In genomic region chr6:23762204-23762603, GRCm38 (mm10) we compare ENCODE assay signal across 20 mouse cellular contexts.
DNase-seq lines count a peak whose midpoint lies in the region; ATAC-seq and TF ChIP-seq lines count a peak whose summit lies in the region.
"Had no signal": no experiment of that assay in that cellular context is flagged by ENCODE, and none has a peak within 500 bp of the region (broad histone marks: within the 10 kb centered on the region; RNA-seq: fewer than 3 reads in every experiment).

No protein-coding gene starts in this region.

- no peaks in the 10 kb centered on the region for H3K4me1 ChIP-seq in forebrain, embryonic 14.5 days (ENCODE audit: control insufficient read depth, insufficient read depth, low read length)
- no peaks in the 10 kb centered on the region for H3K4me1 ChIP-seq in forebrain, embryonic 11.5 days (replicated peaks; ENCODE audit: control insufficient read depth, insufficient read depth, low read length)
- H3K4me1 ChIP-seq in intestine, postnatal 0 days (replicated peaks; ENCODE audit: control insufficient read depth, insufficient read depth, low read length) = no peaks in the 10 kb centered on the region
- H3K4me1 ChIP-seq in intestine, embryonic 16.5 days (ENCODE audit: control insufficient read depth, insufficient read depth, low read length) = no peaks in the 10 kb centered on the region
- H3K4me1 ChIP-seq in liver, adult 2 months (ENCODE audit: control insufficient read depth, insufficient read depth, low read length) = no peaks in the 10 kb centered on the region
- no peaks in the 10 kb centered on the region for H3K4me1 ChIP-seq in liver, embryonic 12.5 days
- H3K4me1 ChIP-seq: hindbrain, embryonic 13.5 days; kidney, embryonic 15.5 days; megakaryocyte, embryonic 14.5 days; neural tube, embryonic 13.5 days; stomach, embryonic 15.5 days had no signal

- H3K4me3 ChIP-seq in forebrain, embryonic 14.5 days (ENCODE audit: low read depth, low read length) = no peak overlapping the region
- no peak overlapping the region for H3K4me3 ChIP-seq in forebrain, embryonic 11.5 days (ENCODE audit: low read depth, low read length)
- no peak overlapping the region for H3K4me3 ChIP-seq in intestine, postnatal 0 days (ENCODE audit: low read depth, low read length)
- no peak overlapping the region for H3K4me3 ChIP-seq in intestine, embryonic 16.5 days (ENCODE audit: low read length)
- no peak overlapping the region for H3K4me3 ChIP-seq in liver, adult 2 months (ENCODE audit: insufficient read depth, low read depth, low read length)
- no peak overlapping the region for H3K4me3 ChIP-seq in liver, embryonic 12.5 days
- H3K4me3 ChIP-seq: hindbrain, embryonic 13.5 days; kidney, embryonic 15.5 days; megakaryocyte, embryonic 14.5 days; neural tube, embryonic 13.5 days; stomach, embryonic 15.5 days had no signal

- WGBS in forebrain, embryonic 14.5 days = 69% methylated on average over 3 of the region's 3 CpGs
- WGBS in forebrain, embryonic 11.5 days = 70% methylated on average over 3 of the region's 3 CpGs
- 53% methylated on average over 3 of the region's 3 CpGs for WGBS in intestine, postnatal 0 days
- 56% methylated on average over 3 of the region's 3 CpGs for WGBS in intestine, embryonic 16.5 days
- 45% methylated on average over 3 of the region's 3 CpGs for WGBS in liver, adult 2 months
- 46% methylated on average over 3 of the region's 3 CpGs for WGBS in liver, embryonic 12.5 days (ENCODE audit: insufficient replicate concordance)

- TF ChIP-seq POLR2A in liver, adult 2 months (IDR thresholded peaks at IDR 0.05; ENCODE audit: extremely low read depth, insufficient read depth, low read length) = no peak

- DNase-seq in forebrain, embryonic 14.5 days (ENCODE audit: low spot score) = peak; percentile 37
- DNase-seq in forebrain, embryonic 11.5 days (ENCODE audit: low spot score) = no peak
- no peak for DNase-seq in liver, adult 2 months (ENCODE audit: extremely low read depth, low read depth, low spot score)
- DNase-seq in ES-CJ7 (ENCODE audit: low read depth, low spot score) = peak; percentile 8
- DNase-seq in T-cell, adult 2 months (ENCODE audit: low spot score) = no peak
- DNase-seq: adrenal gland, postnatal 14 days; cerebellum, adult 8-10 months; gastrocnemius, postnatal 25 days; heart, postnatal 10 days; spleen, adult 18-20 months; thymus, postnatal 14 days had no signal

- no peaks in the 10 kb centered on the region for H3K27me3 ChIP-seq in forebrain, embryonic 14.5 days (replicated peaks; ENCODE audit: control insufficient read depth, insufficient read depth, low read length)
- no peaks in the 10 kb centered on the region for H3K27me3 ChIP-seq in forebrain, embryonic 11.5 days (ENCODE audit: control insufficient read depth, insufficient read depth, low read length)
- H3K27me3 ChIP-seq in intestine, postnatal 0 days (replicated peaks; ENCODE audit: control insufficient read depth, insufficient read depth, low read length) = no peaks in the 10 kb centered on the region
- H3K27me3 ChIP-seq in intestine, embryonic 16.5 days (replicated peaks; ENCODE audit: control insufficient read depth, insufficient read depth, low read length) = no peaks in the 10 kb centered on the region
- no peaks in the 10 kb centered on the region for H3K27me3 ChIP-seq in liver, adult 2 months (ENCODE audit: control insufficient read depth, insufficient read depth, low read length)
- no peaks in the 10 kb centered on the region for H3K27me3 ChIP-seq in liver, embryonic 12.5 days (replicated peaks)
- H3K27me3 ChIP-seq: CH12.LX; hindbrain, embryonic 13.5 days; kidney, embryonic 15.5 days; megakaryocyte, embryonic 14.5 days; neural tube, embryonic 13.5 days; stomach, embryonic 15.5 days had no signal

- H3K36me3 ChIP-seq in forebrain, embryonic 14.5 days (ENCODE audit: control insufficient read depth, insufficient read depth, low read length) = no peaks in the 10 kb centered on the region
- no peaks in the 10 kb centered on the region for H3K36me3 ChIP-seq in forebrain, embryonic 11.5 days (ENCODE audit: control insufficient read depth, insufficient read depth, low read length)
- H3K36me3 ChIP-seq in intestine, postnatal 0 days (ENCODE audit: control insufficient read depth, insufficient read depth) = no peaks in the 10 kb centered on the region
- H3K36me3 ChIP-seq in intestine, embryonic 16.5 days (ENCODE audit: control insufficient read depth, insufficient read depth, low read length) = no peaks in the 10 kb centered on the region
- no peaks in the 10 kb centered on the region for H3K36me3 ChIP-seq in liver, adult 2 months (ENCODE audit: control insufficient read depth, insufficient read depth, low read length)
- no peaks in the 10 kb centered on the region for H3K36me3 ChIP-seq in liver, embryonic 12.5 days
- H3K36me3 ChIP-seq: hindbrain, embryonic 13.5 days; kidney, embryonic 15.5 days; neural tube, embryonic 13.5 days; stomach, embryonic 15.5 days had no signal

- H3K79me2 ChIP-seq in liver, adult 2 months (ENCODE audit: control insufficient read depth, insufficient read depth, low read length) = no peaks in the 10 kb centered on the region

- ATAC-seq in forebrain, embryonic 14.5 days = 0 out of 2 replicates have a peak, but pooled peaks have one; percentile 50
- ATAC-seq in forebrain, embryonic 11.5 days (replicated peaks; ENCODE audit: low FRiP score) = no peak
- ATAC-seq in intestine, postnatal 0 days = no peak
- no peak for ATAC-seq in intestine, embryonic 16.5 days
- no peak for ATAC-seq in liver, embryonic 12.5 days

- H3K9me3 ChIP-seq in forebrain, embryonic 14.5 days (replicated peaks; ENCODE audit: control insufficient read depth, low read length) = no peaks in the 10 kb centered on the region
- H3K9me3 ChIP-seq in forebrain, embryonic 11.5 days (ENCODE audit: control insufficient read depth, low read length) = no peaks in the 10 kb centered on the region
- H3K9me3 ChIP-seq in intestine, postnatal 0 days (ENCODE audit: control insufficient read depth) = no peaks in the 10 kb centered on the region
- H3K9me3 ChIP-seq in intestine, embryonic 16.5 days (ENCODE audit: control insufficient read depth, low read length) = no peaks in the 10 kb centered on the region
- H3K9me3 ChIP-seq in liver, embryonic 12.5 days (replicated peaks) = no peaks in the 10 kb centered on the region
- H3K9me3 ChIP-seq: hindbrain, embryonic 13.5 days; kidney, embryonic 15.5 days; megakaryocyte, embryonic 14.5 days; neural tube, embryonic 13.5 days; stomach, embryonic 15.5 days had no signal

- no peak overlapping the region for H3K4me2 ChIP-seq in forebrain, embryonic 14.5 days (ENCODE audit: low read length)
- H3K4me2 ChIP-seq in forebrain, embryonic 11.5 days (ENCODE audit: low read depth, low read length, severe bottlenecking) = no peak overlapping the region
- H3K4me2 ChIP-seq in intestine, postnatal 0 days (replicated peaks; ENCODE audit: low read depth) = no peak overlapping the region
- H3K4me2 ChIP-seq in intestine, embryonic 16.5 days (ENCODE audit: low read depth, low read length) = no peak overlapping the region
- H3K4me2 ChIP-seq in liver, embryonic 12.5 days = no peak overlapping the region
- H3K4me2 ChIP-seq: hindbrain, embryonic 13.5 days; kidney, embryonic 15.5 days; neural tube, embryonic 13.5 days; stomach, embryonic 15.5 days had no signal

- H3K27ac ChIP-seq in forebrain, embryonic 14.5 days (ENCODE audit: low read depth, low read length) = no peak overlapping the region
- no peak overlapping the region for H3K27ac ChIP-seq in forebrain, embryonic 11.5 days (ENCODE audit: low read depth, low read length)
- no peak overlapping the region for H3K27ac ChIP-seq in intestine, postnatal 0 days (ENCODE audit: low read depth, low read length)
- H3K27ac ChIP-seq in intestine, embryonic 16.5 days (ENCODE audit: low read length) = no peak overlapping the region
- no peak overlapping the region for H3K27ac ChIP-seq in liver, adult 2 months (replicated peaks; ENCODE audit: insufficient read depth, low read depth, low read length)
- H3K27ac ChIP-seq in liver, embryonic 12.5 days = no peak overlapping the region
- H3K27ac ChIP-seq: hindbrain, embryonic 13.5 days; kidney, embryonic 15.5 days; neural tube, embryonic 13.5 days; stomach, embryonic 15.5 days had no signal

- peak; percentile 37; the same call in 1 of the 2 replicates for TF ChIP-seq CTCF in intestine, postnatal 0 days (IDR thresholded peaks at IDR 0.05; ENCODE audit: low read depth)
- TF ChIP-seq CTCF in liver, adult 2 months (IDR thresholded peaks at IDR 0.05; ENCODE audit: low read depth, low read length) = peak; percentile 34

- no peak overlapping the region for H3K9ac ChIP-seq in forebrain, embryonic 14.5 days (ENCODE audit: low read length)
- H3K9ac ChIP-seq in forebrain, embryonic 11.5 days (ENCODE audit: low read length) = no peak overlapping the region
- no peak overlapping the region for H3K9ac ChIP-seq in intestine, postnatal 0 days (ENCODE audit: low read depth, low read length)
- H3K9ac ChIP-seq in intestine, embryonic 16.5 days (ENCODE audit: low read depth, low read length) = no peak overlapping the region
- no peak overlapping the region for H3K9ac ChIP-seq in liver, adult 2 months (ENCODE audit: low read depth, low read length)
- no peak overlapping the region for H3K9ac ChIP-seq in liver, embryonic 12.5 days
- H3K9ac ChIP-seq: hindbrain, embryonic 13.5 days; kidney, embryonic 15.5 days; neural tube, embryonic 13.5 days; stomach, embryonic 15.5 days had no signal

Comparison
In these comparisons a context has a peak if more than half of its experiments do, and no peak if none do; other contexts are left out.
1. DNase-seq: peak in forebrain, embryonic 14.5 days (single experiment) and ES-CJ7 (single experiment); none in forebrain, embryonic 11.5 days (single experiment), liver, adult 2 months (single experiment) and T-cell, adult 2 months (single experiment).